Mouse (Mus musculus) urinary bladder, postnatal 10 days (tissue): ENCODE results near the gene Trpc3.
"Not testable (repeated sequence)": the region's sequence is repeated elsewhere in the genome, so short reads cannot be mapped to it uniquely, and the experiment has no call there.

Experiments used
- DNase-seq: peaks from one replicate; pipeline ENCODE4 v3.0.0; 2022; ENCODE audit warnings: low spot score

The Trpc3 gene

GRCm38 (mm10) chr3:36599773-36600172 is 90.2 kb downstream of the Trpc3 start:
- DNase-seq: not testable (repeated sequence)

GRCm38 (mm10) chr3:36598811-36599210 is 91.2 kb downstream of the Trpc3 start:
- no peak for DNase-seq

- DNase-seq: peak; percentile 94
These were observed 118.1 kb downstream of the Trpc3 start, which contains the start of gene Ccna2 for GRCm38 (mm10) chr3:36571827-36572378. TSS of gene Ccna2 (minus strand) at chr3:36572150.

DNA sequence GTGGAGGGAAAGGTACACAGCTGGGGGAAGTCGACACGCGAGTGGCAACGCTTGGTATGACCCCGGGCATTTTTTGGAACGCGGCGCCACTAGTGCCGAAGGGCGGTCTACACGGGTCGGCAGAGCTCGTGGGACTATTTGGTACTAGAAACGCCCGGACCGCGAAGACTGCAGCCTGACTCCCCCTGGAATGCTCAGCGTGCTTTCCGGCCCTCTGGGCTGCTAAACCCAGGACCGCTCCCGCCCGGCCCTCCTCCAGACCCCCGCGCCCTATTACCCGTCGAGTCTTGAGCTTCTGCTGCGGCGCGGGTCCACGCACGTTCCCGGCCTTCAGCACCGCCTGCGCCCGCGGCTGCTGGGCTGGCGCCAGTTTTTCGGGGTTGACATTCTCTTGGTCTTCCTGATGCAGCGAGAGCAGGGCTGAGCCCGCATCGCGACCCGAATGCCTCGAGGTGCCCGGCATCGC is 118.6 kb downstream of the Trpc3 start:
- peak; percentile 14 for DNase-seq
